Mouse (Mus musculus): ENCODE data around the gene Mblac1. TPM values are rescaled to one million over a fixed set of nuclear protein-coding genes. Genes with fewer than 3 reads are reported as not detected.
"Not testable (repeated sequence)": the region's sequence is repeated elsewhere in the genome, so short reads cannot be mapped to it uniquely, and the experiment has no call there.

Mblac1 gene
- polyA plus RNA-seq, 1 experiment from 2014 or later: 11.1 TPM

DNA sequence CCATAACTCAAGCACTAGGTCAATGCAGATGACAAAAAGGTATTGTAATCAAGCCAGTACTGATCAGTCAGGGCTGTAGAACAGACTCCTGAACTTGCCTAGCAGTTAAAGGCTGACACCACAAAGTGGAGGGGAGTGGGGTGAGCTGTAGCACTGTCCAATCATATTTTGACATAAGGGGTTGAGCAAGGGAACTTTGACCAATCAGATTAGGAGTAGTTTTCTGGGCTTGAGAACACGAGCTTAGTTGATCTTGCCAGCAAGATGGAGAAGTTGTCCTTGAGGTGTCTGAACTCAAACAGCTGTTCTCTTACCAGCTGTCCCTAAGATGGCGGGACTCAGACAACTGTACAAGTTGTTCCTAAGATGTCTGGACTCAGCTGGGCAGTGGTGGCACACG, 20.9 kb upstream of the Mblac1 start:
- H3K36me3 ChIP-seq (replicated peaks): peaks cover 61% of the 10 kb centered on the region
- WGBS: 81% methylated on average over 3 of the region's 3 CpGs

DNA sequence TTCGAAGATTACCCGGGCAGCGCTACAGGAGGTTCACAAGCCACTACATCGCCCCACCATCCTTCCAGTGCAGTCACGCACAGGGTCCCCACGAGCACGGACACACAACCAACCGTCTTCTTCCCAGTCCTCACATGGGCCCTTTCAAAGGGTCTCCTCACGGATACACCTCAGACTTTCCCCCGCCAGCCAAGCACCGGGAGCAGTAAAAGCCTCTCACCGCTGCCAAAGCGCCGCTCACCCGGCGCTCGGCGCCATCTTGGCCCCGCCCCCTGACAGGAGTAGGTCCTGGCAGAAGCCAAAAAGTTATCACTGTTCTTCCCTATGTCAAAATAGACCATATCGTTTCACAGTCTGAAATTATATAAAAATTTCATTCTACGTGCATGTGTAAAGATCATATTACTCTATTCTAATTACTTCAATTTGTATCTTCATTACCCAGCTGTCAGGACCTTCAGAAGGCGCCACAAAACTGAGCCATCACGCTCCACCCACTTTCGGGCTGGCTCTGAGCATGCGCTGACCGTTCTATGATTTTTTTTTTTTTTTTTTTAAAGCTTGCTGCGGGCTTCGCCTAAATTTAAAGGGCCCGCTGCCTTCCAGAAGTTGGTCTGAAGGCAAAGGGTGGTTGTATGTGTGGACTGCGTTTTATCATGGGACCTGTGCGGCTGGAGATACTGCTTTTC, 7.0 kb upstream of the Mblac1 start, which contains the start of the genes Taf6 and Cnpy4:
Taf6 (minus strand) TSS at position 502 of the 689 bp plus-strand sequence.
Cnpy4 (plus strand) TSS at position 536 of the 689 bp plus-strand sequence.
- H3K9me3 ChIP-seq: no peaks in the 10 kb centered on the region
- WGBS: under 1% methylated on average over 31 of the region's 31 CpGs
- peak; percentile 86 for ATAC-seq (ENCODE audit: low FRiP score)
- H3K27ac ChIP-seq: peak within 1 kb of the TSS; percentile 47; the same call in 1 of the 2 replicates
- peak within 1 kb of the TSS; percentile 80 for H3K4me2 ChIP-seq
- H3K9ac ChIP-seq: peak within 1 kb of the TSS; percentile 67
- H3K4me3 ChIP-seq (replicated peaks): peak within 1 kb of the TSS; percentile 56
- peaks cover 19% of the 10 kb centered on the region for H3K4me1 ChIP-seq
- peaks cover 49% of the 10 kb centered on the region for H3K36me3 ChIP-seq (replicated peaks)
- H3K27me3 ChIP-seq: no peaks in the 10 kb centered on the region

More for the DNA sequence above, 20.9 kb upstream of the Mblac1 start:
- no peaks in the 10 kb centered on the region for H3K9me3 ChIP-seq
- no peak overlapping the region for H3K9ac ChIP-seq
- no peak for ATAC-seq (ENCODE audit: low FRiP score)
- no peak overlapping the region for H3K27ac ChIP-seq
- peak overlapping the region; percentile 78 for H3K4me3 ChIP-seq (replicated peaks)
- H3K4me2 ChIP-seq: peak overlapping the region; percentile 87; the same call in 1 of the 2 replicates
- H3K4me1 ChIP-seq: peaks cover 32% of the 10 kb centered on the region
- H3K27me3 ChIP-seq: no peaks in the 10 kb centered on the region

DNA sequence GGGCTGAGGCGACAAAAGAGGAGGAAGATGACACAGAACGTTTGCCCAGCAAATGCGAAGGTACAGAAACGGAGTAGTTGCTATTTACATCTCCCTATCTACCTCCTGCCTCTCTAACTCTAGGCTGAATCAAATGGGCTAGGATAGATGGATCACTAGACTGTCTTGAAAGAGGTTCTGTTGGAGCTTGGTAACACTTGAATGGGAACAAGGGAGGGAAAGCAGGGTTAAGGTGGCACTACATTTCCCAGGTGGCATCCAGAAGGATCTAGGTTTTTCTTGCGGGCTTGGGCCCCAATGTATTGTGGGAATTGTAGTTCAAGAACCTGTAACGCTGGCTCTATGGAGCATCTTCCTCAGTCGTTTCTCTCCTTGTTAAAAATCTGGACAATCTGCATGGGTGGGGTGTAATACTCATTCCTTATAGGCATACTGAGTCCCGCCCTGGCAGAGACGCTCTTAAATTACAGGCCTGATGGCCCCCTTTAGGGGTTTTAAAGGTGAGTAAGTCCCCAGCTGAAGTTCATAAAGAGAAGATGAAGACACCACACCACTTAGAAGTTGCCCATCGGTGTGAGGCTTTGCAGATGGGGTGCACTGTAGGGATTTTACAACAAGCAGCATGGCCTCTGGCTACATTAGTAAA, 6.3 kb upstream of the Mblac1 start:
- Histone ChIP-seq H3K36me3 (replicated peaks) (peaks cover 49% of the 10 kb centered on the region), H3K27ac (peak overlapping the region; percentile 43; the same call in 1 of the 2 replicates), H3K4me3 (replicated peaks) (peak overlapping the region; percentile 56), H3K4me1 (peaks cover 19% of the 10 kb centered on the region), H3K9ac (peak overlapping the region; percentile 66), H3K27me3 (no peaks in the 10 kb centered on the region), H3K4me2 (peak overlapping the region; percentile 80), H3K9me3 (no peaks in the 10 kb centered on the region)
- under 1% methylated on average over 10 of the region's 10 CpGs for WGBS
- peak; percentile 88 for ATAC-seq (ENCODE audit: low FRiP score)

DNA sequence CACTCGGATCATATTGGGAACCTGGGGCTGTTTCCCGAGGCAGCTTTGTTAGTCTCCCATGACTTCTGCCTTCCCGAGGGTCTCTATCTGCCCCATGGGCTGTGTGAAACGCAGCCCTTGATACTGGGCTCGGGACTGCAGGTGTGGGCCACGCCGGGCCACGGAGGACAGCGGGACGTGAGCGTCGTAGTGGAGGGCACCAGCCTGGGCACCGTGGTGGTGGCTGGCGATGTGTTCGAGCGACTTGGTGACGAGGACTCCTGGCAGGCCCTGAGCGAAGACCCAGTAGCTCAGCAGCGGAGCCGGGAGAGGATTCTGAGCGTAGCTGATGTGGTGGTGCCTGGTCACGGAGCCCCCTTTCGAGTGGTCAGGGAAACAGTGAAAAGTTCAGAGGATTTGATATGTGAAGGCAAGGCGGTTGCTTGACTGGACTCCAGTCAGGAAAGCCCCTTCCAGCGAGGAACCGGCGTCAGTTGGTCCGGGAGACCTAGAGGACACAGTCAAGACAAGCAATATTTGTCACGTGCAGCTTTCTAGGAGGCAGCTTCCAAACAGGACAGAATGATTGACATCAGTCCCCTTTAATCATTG, 736 bp downstream of the Mblac1 start:
- Histone ChIP-seq H3K36me3 (replicated peaks) (peaks cover 34% of the 10 kb centered on the region), H3K27ac (peak overlapping the region; percentile 84), H3K4me1 (peaks cover 10% of the 10 kb centered on the region), H3K9me3 (no peaks in the 10 kb centered on the region), H3K4me2 (peak overlapping the region; percentile 84), H3K27me3 (no peaks in the 10 kb centered on the region), H3K4me3 (replicated peaks) (peak overlapping the region; percentile 72), H3K9ac (peak overlapping the region; percentile 90)
- 4% methylated on average over 29 of the region's 29 CpGs for WGBS
- ATAC-seq (ENCODE audit: low FRiP score): peak; percentile 49

DNA sequence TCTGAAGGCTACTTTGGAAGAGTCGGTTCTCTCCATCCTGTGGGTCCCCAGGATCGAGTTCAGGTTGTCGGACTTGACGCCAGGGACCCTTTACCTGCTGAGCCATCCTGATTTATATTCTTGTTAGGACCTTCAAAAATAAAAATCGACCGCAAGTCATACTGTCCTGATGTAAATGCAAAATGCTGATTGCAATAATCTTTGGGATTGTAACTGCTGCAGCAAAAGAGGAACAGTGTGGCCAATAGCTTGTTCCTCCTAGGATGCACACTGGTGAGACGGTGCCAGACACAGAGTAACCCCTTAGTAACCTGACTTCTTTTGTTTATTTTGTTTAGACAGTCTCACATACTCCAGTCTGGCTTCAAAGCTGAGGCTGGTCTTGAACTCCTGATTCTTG, 1.3 kb downstream of the Mblac1 start:
- Histone ChIP-seq H3K27ac (no peak overlapping the region), H3K9ac (peak overlapping the region; percentile 90; the same call in 1 of the 2 replicates), H3K4me1 (peaks cover 10% of the 10 kb centered on the region), H3K9me3 (no peaks in the 10 kb centered on the region), H3K36me3 (replicated peaks) (peaks cover 29% of the 10 kb centered on the region), H3K27me3 (no peaks in the 10 kb centered on the region), H3K4me3 (replicated peaks) (peak overlapping the region; percentile 72; the same call in 1 of the 2 replicates), H3K4me2 (peak overlapping the region; percentile 84)
- ATAC-seq (ENCODE audit: low FRiP score): no peak
- WGBS: 80% methylated on average over 7 of the region's 7 CpGs

DNA sequence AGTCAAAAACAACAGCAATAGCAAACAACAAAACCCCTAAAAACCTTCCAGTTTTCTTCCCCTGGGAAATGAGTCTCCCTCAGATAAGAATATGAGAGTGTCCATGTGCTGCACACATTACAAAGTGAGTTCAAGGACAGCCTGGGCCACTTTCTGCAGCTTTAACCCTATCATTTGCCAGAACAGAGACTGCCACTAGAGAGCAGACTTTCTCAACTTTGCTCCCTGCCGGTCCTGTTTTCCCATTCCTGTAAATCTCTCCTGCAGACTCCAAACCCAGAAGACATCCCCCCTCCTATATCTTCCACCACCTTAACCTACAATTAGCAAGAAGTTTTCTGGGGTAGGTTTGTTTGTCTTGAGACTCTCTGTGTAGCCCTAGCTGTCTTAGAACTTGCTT, 5.5 kb downstream of the Mblac1 start:
- no peaks in the 10 kb centered on the region for H3K36me3 ChIP-seq (replicated peaks)
- H3K27ac ChIP-seq: no peak overlapping the region
- ATAC-seq (ENCODE audit: low FRiP score): no peak
- H3K9me3 ChIP-seq: 0 out of 2 replicates have a peak, but pooled peaks cover 5% of the 10 kb centered on the region
- no peak overlapping the region for H3K4me3 ChIP-seq (replicated peaks)
- H3K4me2 ChIP-seq: no peak overlapping the region
- H3K9ac ChIP-seq: no peak overlapping the region
- no peaks in the 10 kb centered on the region for H3K27me3 ChIP-seq
- peaks cover 10% of the 10 kb centered on the region for H3K4me1 ChIP-seq
- WGBS: 10% methylated on average over 1 of the region's 1 CpGs

DNA sequence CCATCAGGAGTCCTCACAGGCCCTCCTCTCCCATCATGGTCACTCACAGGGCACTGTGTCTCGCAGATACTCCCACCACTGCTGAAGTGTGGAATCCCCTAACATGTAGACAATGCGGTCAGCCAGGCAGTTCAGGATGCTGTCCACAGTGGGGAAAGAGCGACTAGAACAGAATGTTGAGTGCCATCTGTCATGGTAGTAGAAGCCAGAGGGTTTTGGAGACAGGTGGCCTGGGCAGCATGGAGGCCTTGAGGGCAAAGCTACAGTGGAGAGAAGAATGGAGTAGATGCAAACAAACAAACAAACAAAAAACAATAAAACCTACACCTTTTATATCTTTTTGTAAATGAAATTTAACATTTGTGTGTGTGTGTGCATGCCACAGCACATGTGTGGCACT, 8.0 kb downstream of the Mblac1 start:
- H3K4me3 ChIP-seq (replicated peaks): no peak overlapping the region
- peaks cover 11% of the 10 kb centered on the region; the same call in 1 of the 2 replicates for H3K9me3 ChIP-seq
- no peaks in the 10 kb centered on the region for H3K4me1 ChIP-seq
- WGBS: 72% methylated on average over 3 of the region's 3 CpGs
- H3K27me3 ChIP-seq: no peaks in the 10 kb centered on the region
- ATAC-seq (ENCODE audit: low FRiP score): no peak
- no peak overlapping the region for H3K4me2 ChIP-seq
- no peak overlapping the region for H3K27ac ChIP-seq
- no peaks in the 10 kb centered on the region for H3K36me3 ChIP-seq (replicated peaks)
- no peak overlapping the region for H3K9ac ChIP-seq

DNA sequence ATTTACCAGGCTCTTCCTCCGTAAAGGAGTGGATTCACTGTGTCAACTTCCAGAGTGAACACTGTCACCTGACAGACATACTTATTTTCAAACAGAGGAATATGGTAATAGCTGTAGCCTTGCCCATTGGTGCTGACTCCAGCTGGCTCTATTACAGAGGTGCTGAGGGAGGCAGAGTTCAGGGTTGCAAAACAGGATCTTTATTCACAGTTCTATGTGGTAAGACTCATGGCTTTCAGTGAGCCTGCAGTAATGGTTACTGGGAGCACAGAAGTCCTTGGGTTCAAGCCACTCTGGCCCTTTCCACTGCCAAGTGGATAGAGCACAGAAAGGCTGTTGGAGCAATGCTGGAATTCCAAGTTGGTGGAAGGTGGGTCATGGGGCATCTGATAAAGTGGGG, 13.1 kb downstream of the Mblac1 start:
- H3K27me3 ChIP-seq: no peaks in the 10 kb centered on the region
- ATAC-seq (ENCODE audit: low FRiP score): no peak
- WGBS: 90% methylated on average over 1 of the region's 1 CpGs
- H3K9me3 ChIP-seq: peaks cover 11% of the 10 kb centered on the region; the same call in 1 of the 2 replicates
- H3K36me3 ChIP-seq (replicated peaks): no peaks in the 10 kb centered on the region
- no peaks in the 10 kb centered on the region for H3K4me1 ChIP-seq
- no peak overlapping the region for H3K27ac ChIP-seq
- no peak overlapping the region for H3K4me3 ChIP-seq (replicated peaks)
- H3K9ac ChIP-seq: no peak overlapping the region
- no peak overlapping the region for H3K4me2 ChIP-seq

DNA sequence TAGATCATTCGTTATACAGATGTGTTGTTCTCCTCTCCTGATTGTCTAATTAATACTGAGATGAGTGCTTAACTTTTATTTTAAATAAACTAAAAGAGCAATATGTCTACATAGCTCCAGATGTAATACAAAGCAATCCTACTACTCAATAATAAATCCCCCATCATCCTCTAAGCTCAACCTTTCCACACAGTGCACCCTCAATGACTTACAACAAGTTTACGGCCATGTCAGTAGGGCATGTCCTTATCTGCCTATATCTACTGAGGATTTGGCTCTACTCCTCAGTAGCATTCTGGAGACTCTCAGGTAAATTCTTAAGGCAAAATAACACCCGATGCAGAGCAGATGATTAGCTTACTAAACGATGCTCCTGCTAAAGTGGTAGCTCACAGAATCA, 13.8 kb downstream of the Mblac1 start:
- no peaks in the 10 kb centered on the region for H3K36me3 ChIP-seq (replicated peaks)
- H3K4me2 ChIP-seq: no peak overlapping the region
- ATAC-seq (ENCODE audit: low FRiP score): no peak
- H3K27ac ChIP-seq: no peak overlapping the region
- H3K27me3 ChIP-seq: no peaks in the 10 kb centered on the region
- peaks cover 11% of the 10 kb centered on the region; the same call in 1 of the 2 replicates for H3K9me3 ChIP-seq
- H3K4me3 ChIP-seq (replicated peaks): no peak overlapping the region
- WGBS: 88% methylated on average over 4 of the region's 4 CpGs
- no peak overlapping the region for H3K9ac ChIP-seq
- H3K4me1 ChIP-seq: no peaks in the 10 kb centered on the region

DNA sequence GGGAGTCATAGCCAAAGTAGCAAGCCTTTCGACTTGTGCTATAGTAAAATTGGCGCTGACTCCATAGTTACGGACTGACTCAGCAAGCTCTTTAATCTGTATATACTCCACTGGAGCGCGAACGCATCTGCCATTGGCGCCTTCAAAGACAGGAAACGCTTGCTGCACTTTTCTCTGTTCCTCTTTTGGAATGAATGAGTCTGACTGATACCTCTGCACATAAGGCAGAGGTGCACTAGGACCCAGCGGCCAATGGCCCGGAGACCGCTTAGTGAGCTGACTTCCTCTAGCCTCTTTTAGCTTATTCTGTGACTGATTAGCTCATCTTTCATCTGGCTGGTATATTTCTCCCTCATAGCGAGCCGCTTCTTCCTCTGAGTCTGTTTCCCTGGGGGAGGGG, 22.5 kb downstream of the Mblac1 start:
- H3K27ac ChIP-seq; H3K4me1 ChIP-seq; H3K4me3 ChIP-seq (replicated peaks); H3K4me2 ChIP-seq; H3K27me3 ChIP-seq; H3K36me3 ChIP-seq (replicated peaks); H3K9ac ChIP-seq; ATAC-seq (ENCODE audit: low FRiP score): not testable (repeated sequence)
- H3K9me3 ChIP-seq: 0 out of 2 replicates have a peak, but pooled peaks cover 12% of the 10 kb centered on the region
- WGBS: 91% methylated on average over 13 of the region's 13 CpGs

DNA sequence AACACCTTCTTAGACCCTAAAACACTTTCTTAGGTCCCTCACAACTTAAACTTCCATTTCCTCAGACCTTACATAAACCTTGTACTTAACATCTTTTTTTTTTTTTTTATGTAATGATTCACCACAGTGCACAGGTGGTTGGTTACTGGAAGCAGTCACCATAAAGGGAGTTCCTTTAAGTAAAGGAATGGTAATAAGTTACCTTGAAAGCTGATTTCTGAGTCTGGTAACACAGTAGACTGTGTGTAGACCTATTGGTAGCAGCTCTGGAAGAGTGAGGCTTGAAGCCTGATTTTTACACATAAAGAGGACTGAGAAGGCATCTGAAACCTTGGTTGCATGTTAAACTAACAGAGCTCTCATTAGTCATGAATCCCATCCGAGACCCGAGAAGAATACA, 25.8 kb downstream of the Mblac1 start:
- H3K4me1 ChIP-seq: no peaks in the 10 kb centered on the region

DNA sequence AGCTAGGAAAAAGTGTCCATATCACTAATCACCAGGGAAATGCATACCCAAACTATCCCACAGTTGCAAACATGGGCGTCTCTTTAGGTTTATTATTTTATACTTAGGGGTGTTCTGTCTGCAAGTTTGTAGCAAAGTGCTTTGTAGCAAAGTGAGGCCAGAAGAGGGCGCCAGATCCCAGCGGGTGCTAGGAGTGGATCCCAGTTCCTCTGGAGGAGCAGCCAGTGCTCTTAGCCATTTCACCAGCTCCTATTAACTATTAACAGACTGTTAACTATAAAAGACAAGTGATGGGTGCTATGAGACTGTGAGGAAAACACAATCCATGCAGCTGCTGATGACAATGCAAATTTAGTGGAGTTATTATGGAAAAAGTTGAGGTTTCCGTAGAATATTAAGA, 28.0 kb downstream of the Mblac1 start:
- H3K27ac ChIP-seq: no peak overlapping the region
- no peaks in the 10 kb centered on the region for H3K27me3 ChIP-seq
- H3K9ac ChIP-seq: no peak overlapping the region
- 25% methylated on average over 4 of the region's 4 CpGs for WGBS
- H3K4me3 ChIP-seq (replicated peaks): no peak overlapping the region
- no peak overlapping the region for H3K4me2 ChIP-seq
- H3K4me1 ChIP-seq: no peaks in the 10 kb centered on the region
- no peaks in the 10 kb centered on the region for H3K36me3 ChIP-seq (replicated peaks)
- ATAC-seq (ENCODE audit: low FRiP score): no peak
- H3K9me3 ChIP-seq: no peaks in the 10 kb centered on the region

More for the DNA sequence above, 25.8 kb downstream of the Mblac1 start:
- H3K27me3 ChIP-seq: no peaks in the 10 kb centered on the region
- no peak overlapping the region for H3K4me3 ChIP-seq (replicated peaks)
- no peaks in the 10 kb centered on the region for H3K36me3 ChIP-seq (replicated peaks)
- H3K9me3 ChIP-seq: 0 out of 2 replicates have a peak, but pooled peaks cover 12% of the 10 kb centered on the region
- H3K27ac ChIP-seq: no peak overlapping the region
- WGBS: 79% methylated on average over 2 of the region's 2 CpGs
- ATAC-seq (ENCODE audit: low FRiP score): no peak
- no peak overlapping the region for H3K9ac ChIP-seq
- no peak overlapping the region for H3K4me2 ChIP-seq

Measured in forebrain, embryonic 12.5 days (tissue).